Mouse (Mus musculus): ENCODE results near the gene Slc30a6.
"Not testable (repeated sequence)": the region's sequence is repeated elsewhere in the genome, so short reads cannot be mapped to it uniquely, and the experiment has no call there.

- not testable (repeated sequence) for TF ChIP-seq POLR2A (IDR thresholded peaks at IDR 0.05; ENCODE audit: borderline replicate concordance, extremely low read depth, insufficient read depth, insufficient read length, poor library complexity, severe bottlenecking); CTCF (IDR thresholded peaks at IDR 0.05; ENCODE audit: borderline replicate concordance, extremely low read depth, insufficient read depth, insufficient read length)
Measured at GRCm38 (mm10) chr17:74467981-74468380, 72.6 kb downstream of the Slc30a6 start.
